Mouse (Mus musculus) intestine, embryonic 14.5 days (tissue): ENCODE data around the gene Alg12. TPM values are rescaled to one million over a fixed set of nuclear protein-coding genes. Genes with fewer than 3 reads are reported as not detected.

Experiments
- ATAC-seq: fragments of 200-750 bp; cut with Nextera tagmentation; replicated peaks from 2 replicates; pipeline ENCODE4 v1.8.0; 2017; ENCODE audit warnings: low read depth, moderate number of reproducible peaks, moderate TSS enrichment, moderate library complexity; ENCODE audit not compliant: low FRiP score, low TSS enrichment
- DNase-seq: peaks from one replicate; pipeline ENCODE4 v3.0.0-alpha.2; 2018; ENCODE audit warnings: low spot score
- H3K27ac ChIP-seq: fragments of 300-500 bp; sonication (generic); 2 replicates; pipeline ENCODE4 v1.5.1; 2014; ENCODE audit warnings: low read depth, mild to moderate bottlenecking, control low read depth
- H3K27me3 ChIP-seq: fragments of 300-500 bp; sonication (generic); replicated peaks from 2 replicates; pipeline ENCODE4 v1.6.1; 2014; ENCODE audit warnings: low read length, control low read depth; ENCODE audit not compliant: control insufficient read depth, insufficient read depth
- H3K36me3 ChIP-seq: fragments of 300-500 bp; sonication (generic); 2 replicates; pipeline ENCODE4 v1.6.1; 2014; ENCODE audit warnings: low read length, control low read depth; ENCODE audit not compliant: control insufficient read depth, insufficient read depth
- H3K4me1 ChIP-seq: fragments of 300-500 bp; sonication (generic); replicated peaks from 2 replicates; pipeline ENCODE4 v1.6.1; 2014; ENCODE audit warnings: low read length, control low read depth, mixed read lengths; ENCODE audit not compliant: control insufficient read depth, insufficient read depth
- H3K4me2 ChIP-seq: fragments of 300-500 bp; sonication (generic); 2 replicates; pipeline ENCODE4 v1.6.1; 2014; ENCODE audit warnings: low read length
- H3K4me3 ChIP-seq: fragments of 300-500 bp; sonication (generic); 2 replicates; pipeline ENCODE4 v1.5.1; 2014; ENCODE audit warnings: low read depth, low read length, control low read depth, mixed read lengths
- H3K9ac ChIP-seq: fragments of 300-500 bp; sonication (generic); 2 replicates; pipeline ENCODE4 v1.6.1; 2014; ENCODE audit warnings: mild to moderate bottlenecking, low read length
- H3K9me3 ChIP-seq: fragments of 300-500 bp; sonication (generic); 2 replicates; pipeline ENCODE4 v1.6.1; 2016; ENCODE audit warnings: low read length, control low read depth; ENCODE audit not compliant: control insufficient read depth
- WGBS: fragments of 180-500 bp; shearing (Covaris S2); extraction: QIAGEN DNeasy Blood & Tissue Kit; methylation state at CpG from one replicate; pipeline ENCODE4 v1.1.7; 2014; 5-methylcytosine and 5-hydroxymethylcytosine counted together
- polyA plus RNA-seq: library from polyadenylated mRNA; unstranded; fragments of >200 nt; fragmentation: Nextera tagmentation; extraction: Ambion mirVana; gene quantifications from 2 replicates; pipeline ENCODE4 v1.2.1, GENCODE M21; 2014

Gene Alg12
- polyA plus RNA-seq, 1 experiment from 2014 or later, result 13.6 TPM

DNA sequence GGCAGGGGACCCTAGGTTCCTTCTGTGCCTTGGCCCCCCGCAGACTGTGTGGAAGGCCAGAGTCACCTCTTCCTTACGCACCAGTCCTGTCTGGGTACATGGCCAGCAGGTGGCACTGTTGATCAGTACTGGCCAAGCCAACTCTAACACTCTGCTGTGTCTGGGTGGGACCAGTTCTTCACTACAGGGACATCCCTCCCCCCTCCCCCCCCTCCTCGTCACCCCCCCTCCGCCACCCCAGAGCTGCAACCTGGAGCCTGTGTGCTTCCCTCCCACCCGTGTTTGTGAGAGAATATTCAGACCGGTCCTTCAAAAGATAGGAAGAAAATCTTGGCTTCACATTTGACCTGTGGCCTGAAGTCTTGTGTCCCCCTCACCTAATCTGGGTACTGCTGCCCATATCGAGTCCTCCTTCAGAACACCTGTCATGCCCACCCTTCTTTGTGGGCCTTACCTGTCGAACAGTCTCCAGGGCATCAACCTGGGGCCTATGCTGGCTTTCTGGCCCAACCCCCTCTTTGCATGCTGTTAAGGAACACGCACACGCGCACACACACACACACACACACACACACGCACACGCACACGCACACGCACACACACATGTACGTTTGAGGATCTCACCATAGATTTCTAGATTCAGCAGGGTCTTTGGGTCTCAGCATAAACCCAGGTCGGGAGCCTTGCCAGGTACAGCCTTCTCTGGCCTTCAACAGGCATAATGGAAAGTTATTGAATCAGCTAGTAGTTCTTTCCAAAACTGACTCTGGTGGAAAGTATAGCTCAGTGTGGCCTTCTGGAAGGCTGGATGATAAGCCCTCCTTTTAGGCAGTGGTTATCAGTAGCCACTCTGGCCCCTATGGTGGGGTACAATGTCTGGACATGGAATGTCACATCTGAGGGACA lies 9.9 kb upstream of the Alg12 start:
- ATAC-seq, result peak; percentile 88
- 56% methylated on average over 17 of the region's 17 CpGs for WGBS
- H3K4me2 ChIP-seq, result no peak overlapping the region
- H3K27me3 ChIP-seq, result no peaks in the 10 kb centered on the region
- H3K9me3 ChIP-seq, result no peaks in the 10 kb centered on the region
- no peak overlapping the region for H3K4me3 ChIP-seq
- H3K4me1 ChIP-seq, result no peaks in the 10 kb centered on the region
- H3K27ac ChIP-seq, result no peak overlapping the region
- peak; percentile 93 for DNase-seq
- no peak overlapping the region for H3K9ac ChIP-seq
- peaks cover 25% of the 10 kb centered on the region for H3K36me3 ChIP-seq

- DNase-seq (peak; percentile 88), ATAC-seq (peak; percentile 48)
- Histone ChIP-seq H3K4me2 (no peak overlapping the region), H3K27me3 (no peaks in the 10 kb centered on the region), H3K27ac (no peak overlapping the region), H3K36me3 (peaks cover 32% of the 10 kb centered on the region), H3K4me3 (no peak overlapping the region), H3K9me3 (no peaks in the 10 kb centered on the region), H3K4me1 (no peaks in the 10 kb centered on the region), H3K9ac (no peak overlapping the region)
- 14% methylated on average over 9 of the region's 9 CpGs for WGBS
Measured at GRCm38 (mm10) chr15:88827991-88828799, 9.1 kb upstream of the Alg12 start.

GRCm38 (mm10) chr15:88827466-88827865 lies 8.3 kb upstream of the Alg12 start:
- H3K4me1 ChIP-seq, result no peaks in the 10 kb centered on the region
- no peaks in the 10 kb centered on the region for H3K27me3 ChIP-seq
- no peak overlapping the region for H3K27ac ChIP-seq
- no peaks in the 10 kb centered on the region for H3K9me3 ChIP-seq
- H3K4me3 ChIP-seq, result no peak overlapping the region
- ATAC-seq (no peak), DNase-seq (no peak)
- H3K9ac ChIP-seq, result no peak overlapping the region
- 92% methylated on average over 6 of the region's 6 CpGs for WGBS
- no peak overlapping the region for H3K4me2 ChIP-seq
- peaks cover 36% of the 10 kb centered on the region for H3K36me3 ChIP-seq

DNA sequence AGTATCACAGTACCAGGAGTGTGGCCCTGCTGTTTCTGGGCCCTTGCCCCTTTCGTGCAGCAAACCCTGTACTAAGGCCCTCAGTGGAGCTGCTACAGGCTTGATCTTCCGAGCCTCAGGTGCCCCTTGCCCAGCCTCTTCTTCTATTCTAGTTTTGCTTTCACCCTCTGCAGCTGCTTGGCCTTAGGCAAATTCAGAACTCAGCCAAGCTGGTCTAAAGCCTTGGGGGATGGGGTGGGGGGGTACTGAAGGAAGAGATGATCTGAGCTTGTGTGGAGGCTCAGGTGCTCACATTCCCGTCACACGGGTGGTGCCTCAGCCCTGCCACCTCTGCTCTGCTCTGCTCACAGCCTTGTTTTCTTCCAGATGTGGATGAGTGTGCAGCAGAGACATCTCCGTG lies 4.3 kb upstream of the Alg12 start:
- H3K27ac ChIP-seq, result no peak overlapping the region
- DNase-seq (no peak), ATAC-seq (no peak)
- peaks cover 13% of the 10 kb centered on the region for H3K4me1 ChIP-seq
- H3K27me3 ChIP-seq, result no peaks in the 10 kb centered on the region
- H3K4me3 ChIP-seq, result no peak overlapping the region
- no peak overlapping the region for H3K4me2 ChIP-seq
- 91% methylated on average over 5 of the region's 5 CpGs for WGBS
- peaks cover 46% of the 10 kb centered on the region for H3K36me3 ChIP-seq
- no peaks in the 10 kb centered on the region for H3K9me3 ChIP-seq
- no peak overlapping the region for H3K9ac ChIP-seq

DNA sequence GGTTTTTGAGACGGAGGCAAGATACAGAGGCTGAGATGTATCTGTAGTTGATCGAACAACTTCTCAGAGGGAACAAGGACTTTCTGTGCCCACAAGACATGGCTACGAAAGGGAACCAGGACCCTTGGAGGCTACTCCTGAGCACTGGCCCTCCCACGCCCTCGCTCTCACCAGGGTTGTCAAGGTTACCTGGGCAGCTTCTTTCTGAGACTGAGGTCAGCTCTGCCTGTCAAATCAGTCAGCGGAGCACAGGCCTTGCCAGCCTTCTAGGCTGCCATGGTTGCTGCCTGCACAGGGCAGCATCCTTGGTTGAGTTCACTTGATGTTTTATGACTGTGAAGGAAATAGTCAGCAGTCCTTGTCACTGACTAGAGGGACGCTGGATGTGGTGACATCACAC lies 3.4 kb upstream of the Alg12 start:
- 91% methylated on average over 7 of the region's 7 CpGs for WGBS
- Histone ChIP-seq H3K9me3 (no peaks in the 10 kb centered on the region), H3K4me1 (peaks cover 14% of the 10 kb centered on the region), H3K36me3 (peaks cover 46% of the 10 kb centered on the region), H3K9ac (no peak overlapping the region), H3K4me2 (no peak overlapping the region), H3K4me3 (no peak overlapping the region), H3K27ac (no peak overlapping the region), H3K27me3 (no peaks in the 10 kb centered on the region)
- ATAC-seq, result no peak
- no peak for DNase-seq

DNA sequence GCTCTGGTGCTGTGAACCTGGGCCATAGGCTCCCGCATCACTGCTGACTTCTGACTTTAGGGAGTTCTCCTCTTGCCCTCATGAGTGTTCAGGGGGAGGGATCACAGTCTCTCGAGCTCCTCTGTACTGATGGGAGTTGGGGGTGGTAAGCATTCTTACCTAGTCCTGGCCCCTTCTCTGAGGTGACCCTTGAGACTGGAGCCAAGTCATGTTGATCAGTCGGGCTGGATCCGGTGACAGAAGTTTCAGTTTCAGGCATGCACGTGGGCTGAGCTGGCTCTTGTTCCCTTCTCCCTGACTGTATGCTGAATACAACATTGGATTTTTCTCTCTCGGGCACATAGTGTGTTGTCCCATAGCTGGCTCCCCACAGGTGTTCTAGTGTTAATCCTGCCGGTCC lies 2.3 kb upstream of the Alg12 start:
- H3K9ac ChIP-seq, result no peak overlapping the region

DNA sequence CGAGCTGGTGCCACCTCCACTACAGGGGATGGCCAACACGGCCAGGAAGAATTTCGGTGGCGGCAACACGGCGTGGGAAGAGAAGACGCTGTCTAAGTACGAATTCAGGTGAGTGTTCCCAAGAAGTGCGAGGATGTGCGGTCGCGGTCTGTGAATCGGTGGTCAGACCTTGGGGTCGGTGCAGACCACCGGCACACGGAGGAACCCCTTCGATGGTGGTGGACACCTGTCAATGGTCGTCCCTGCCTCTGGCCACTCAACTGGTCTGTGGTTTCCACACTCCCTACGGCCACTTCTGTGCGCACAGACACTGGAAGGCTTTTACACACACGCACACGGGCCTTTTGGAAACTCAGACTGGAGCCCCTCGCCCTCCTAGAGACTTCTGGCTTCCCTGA lies 787 bp upstream of the Alg12 start:
- Histone ChIP-seq H3K36me3 (peaks cover 43% of the 10 kb centered on the region), H3K9me3 (no peaks in the 10 kb centered on the region), H3K4me3 (peak overlapping the region; percentile 86), H3K4me1 (peaks cover 14% of the 10 kb centered on the region), H3K27ac (no peak overlapping the region), H3K9ac (peak overlapping the region; percentile 81), H3K4me2 (peak overlapping the region; percentile 94), H3K27me3 (no peaks in the 10 kb centered on the region)
- ATAC-seq (no peak), DNase-seq (no peak)
- 1% methylated on average over 23 of the region's 23 CpGs for WGBS

More for the DNA sequence above, 2.3 kb upstream of the Alg12 start:
- no peaks in the 10 kb centered on the region for H3K9me3 ChIP-seq
- DNase-seq (no peak), ATAC-seq (no peak)
- H3K36me3 ChIP-seq, result peaks cover 44% of the 10 kb centered on the region
- H3K27ac ChIP-seq, result no peak overlapping the region
- 89% methylated on average over 7 of the region's 7 CpGs for WGBS
- no peaks in the 10 kb centered on the region for H3K27me3 ChIP-seq
- H3K4me3 ChIP-seq, result no peak overlapping the region
- H3K4me1 ChIP-seq, result peaks cover 14% of the 10 kb centered on the region
- no peak overlapping the region for H3K4me2 ChIP-seq

- Histone ChIP-seq H3K27ac (no peak overlapping the region), H3K27me3 (no peaks in the 10 kb centered on the region), H3K4me2 (no peak overlapping the region), H3K36me3 (peaks cover 42% of the 10 kb centered on the region), H3K4me1 (peaks cover 6% of the 10 kb centered on the region), H3K9ac (no peak overlapping the region), H3K4me3 (no peak overlapping the region), H3K9me3 (no peaks in the 10 kb centered on the region)
- no peak for DNase-seq
- 89% methylated on average over 6 of the region's 6 CpGs for WGBS
- no peak for ATAC-seq
Measured at GRCm38 (mm10) chr15:88815196-88815700, 3.9 kb downstream of the Alg12 start.
